Mouse (Mus musculus): ENCODE data around the gene Tmem44. TPM values are rescaled to one million over a fixed set of nuclear protein-coding genes. Genes with fewer than 3 reads are reported as not detected.

Tmem44 gene
- polyA plus RNA-seq, 1 experiment from 2014 or later = 1.5 TPM

- H3K27me3 ChIP-seq (replicated peaks) = no peaks in the 10 kb centered on the region
- no peaks in the 10 kb centered on the region for H3K9me3 ChIP-seq (replicated peaks)
- no peak overlapping the region for H3K4me3 ChIP-seq
- no peak overlapping the region for H3K9ac ChIP-seq
- H3K36me3 ChIP-seq = peaks cover 97% of the 10 kb centered on the region
- H3K27ac ChIP-seq = no peak overlapping the region
- H3K4me1 ChIP-seq = no peaks in the 10 kb centered on the region
- WGBS (ENCODE audit: insufficient replicate concordance) = 74% methylated on average over 1 of the region's 1 CpGs
- ATAC-seq = no peak
- no peak overlapping the region for H3K4me2 ChIP-seq
Measured at GRCm38 (mm10) chr16:30576392-30576791, 25.8 kb upstream of the Tmem44 start.

DNA sequence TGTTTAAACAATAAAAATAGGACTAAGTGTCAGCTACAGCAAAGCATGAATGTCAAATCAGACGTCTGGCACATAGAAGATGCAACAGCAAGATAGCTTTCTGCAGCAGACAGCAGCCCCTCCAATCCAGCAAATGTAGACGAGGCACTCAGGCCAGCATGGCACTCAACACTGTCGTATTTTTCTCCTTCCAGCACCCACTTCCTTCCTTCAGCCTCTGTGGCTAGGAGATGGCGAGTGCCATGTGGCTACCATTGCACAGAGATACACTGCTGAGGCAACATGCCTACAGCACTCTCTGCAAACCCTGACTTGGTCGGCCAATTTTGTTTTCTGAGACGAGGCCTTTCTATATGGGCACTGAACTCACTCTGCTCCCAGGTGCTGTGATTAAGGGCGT is 25.2 kb upstream of the Tmem44 start:
- H3K27me3 ChIP-seq (replicated peaks) = no peaks in the 10 kb centered on the region
- H3K4me1 ChIP-seq = no peaks in the 10 kb centered on the region
- H3K9ac ChIP-seq = no peak overlapping the region
- H3K4me2 ChIP-seq = no peak overlapping the region
- H3K4me3 ChIP-seq = no peak overlapping the region
- 66% methylated on average over 7 of the region's 7 CpGs for WGBS (ENCODE audit: insufficient replicate concordance)
- no peak overlapping the region for H3K27ac ChIP-seq
- ATAC-seq = no peak
- H3K9me3 ChIP-seq (replicated peaks) = no peaks in the 10 kb centered on the region
- H3K36me3 ChIP-seq = peaks cover 97% of the 10 kb centered on the region

GRCm38 (mm10) chr16:30572239-30572638 is 21.6 kb upstream of the Tmem44 start:
- H3K4me2 ChIP-seq = no peak overlapping the region
- H3K9me3 ChIP-seq (replicated peaks) = no peaks in the 10 kb centered on the region
- H3K27me3 ChIP-seq (replicated peaks) = no peaks in the 10 kb centered on the region
- 68% methylated on average over 4 of the region's 4 CpGs for whole genome bisulfite sequencing (ENCODE audit: insufficient replicate concordance)
- no peaks in the 10 kb centered on the region for H3K4me1 ChIP-seq
- H3K36me3 ChIP-seq = peaks cover 97% of the 10 kb centered on the region
- ATAC-seq = no peak
- H3K27ac ChIP-seq = no peak overlapping the region
- no peak overlapping the region for H3K4me3 ChIP-seq
- no peak overlapping the region for H3K9ac ChIP-seq

DNA sequence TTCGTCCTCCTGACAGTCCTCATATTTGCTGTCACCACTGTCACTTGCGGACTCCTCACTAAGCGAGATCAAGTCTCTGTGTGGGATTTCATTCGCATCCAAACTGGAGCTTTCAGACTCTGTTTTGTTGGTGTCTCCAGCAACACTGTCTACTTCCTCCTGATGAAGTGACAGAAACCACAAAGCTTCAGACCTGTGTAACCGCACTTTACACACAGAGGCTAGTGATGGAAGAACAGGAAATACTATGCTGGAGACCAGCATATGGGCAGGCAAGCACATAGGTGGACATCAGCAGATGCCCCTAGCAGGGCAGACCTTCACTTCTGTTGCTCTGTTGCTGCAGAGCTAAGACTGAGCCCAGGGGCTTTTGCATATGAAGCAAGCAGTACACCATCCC is 20.7 kb upstream of the Tmem44 start:
- H3K4me1 ChIP-seq = peaks cover 6% of the 10 kb centered on the region
- H3K27ac ChIP-seq = no peak overlapping the region
- WGBS (ENCODE audit: insufficient replicate concordance) = 66% methylated on average over 5 of the region's 5 CpGs
- no peak overlapping the region for H3K9ac ChIP-seq
- H3K9me3 ChIP-seq (replicated peaks) = no peaks in the 10 kb centered on the region
- no peak overlapping the region for H3K4me3 ChIP-seq
- H3K27me3 ChIP-seq (replicated peaks) = no peaks in the 10 kb centered on the region
- no peak for ATAC-seq
- peaks cover 97% of the 10 kb centered on the region for H3K36me3 ChIP-seq
- no peak overlapping the region for H3K4me2 ChIP-seq

DNA sequence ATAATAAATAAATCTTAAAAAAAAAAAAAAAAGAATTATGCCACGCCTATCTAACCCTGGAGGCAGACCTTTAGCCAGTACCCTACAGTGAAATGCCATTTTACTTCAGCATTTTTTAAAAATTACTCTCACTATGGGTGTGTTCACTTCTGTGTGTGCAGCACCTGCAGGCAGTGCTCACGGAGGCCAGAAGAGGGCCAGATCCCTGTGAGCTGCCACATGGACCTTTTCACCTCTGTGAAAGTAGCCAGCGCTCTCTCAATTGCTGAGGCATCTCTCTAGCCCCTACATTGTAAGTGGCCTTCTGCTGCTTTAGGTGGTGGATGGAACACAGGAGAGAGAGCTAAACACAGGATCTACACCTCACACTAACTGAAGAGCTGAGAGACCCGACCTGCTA is 19.5 kb upstream of the Tmem44 start:
- peaks cover 97% of the 10 kb centered on the region for H3K36me3 ChIP-seq
- H3K9ac ChIP-seq = no peak overlapping the region
- peaks cover 18% of the 10 kb centered on the region for H3K4me1 ChIP-seq
- H3K4me3 ChIP-seq = no peak overlapping the region
- ATAC-seq = no peak
- H3K27ac ChIP-seq = no peak overlapping the region
- H3K27me3 ChIP-seq (replicated peaks) = no peaks in the 10 kb centered on the region
- H3K4me2 ChIP-seq = no peak overlapping the region
- H3K9me3 ChIP-seq (replicated peaks) = no peaks in the 10 kb centered on the region
- WGBS (ENCODE audit: insufficient replicate concordance) = 85% methylated on average over 4 of the region's 4 CpGs

DNA sequence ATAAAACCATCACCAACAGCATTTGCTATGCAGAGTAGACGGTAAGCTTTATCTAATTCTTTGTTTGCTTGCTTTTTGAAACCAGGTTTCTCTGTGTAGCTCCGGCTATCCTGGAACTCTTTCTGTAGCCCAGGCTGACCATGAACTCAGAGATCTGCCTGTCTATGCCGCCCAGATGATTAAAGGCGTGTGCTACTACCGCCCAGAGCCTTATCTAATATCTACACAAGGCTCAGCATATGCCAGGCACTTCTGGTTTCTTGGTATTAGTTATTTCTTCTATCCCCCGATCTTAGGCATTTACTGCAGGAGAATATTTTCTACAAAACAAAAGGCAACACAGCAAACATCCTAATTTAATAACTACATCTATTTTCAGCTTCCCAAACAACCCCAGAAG is 15.0 kb upstream of the Tmem44 start:
- H3K4me2 ChIP-seq = peak overlapping the region; percentile 42
- H3K9ac ChIP-seq = peak overlapping the region; percentile 56; the same call in 1 of the 2 replicates
- H3K4me3 ChIP-seq = no peak overlapping the region
- no peaks in the 10 kb centered on the region for H3K27me3 ChIP-seq (replicated peaks)
- no peaks in the 10 kb centered on the region for H3K9me3 ChIP-seq (replicated peaks)
- 42% methylated on average over 6 of the region's 6 CpGs for WGBS (ENCODE audit: insufficient replicate concordance)
- H3K27ac ChIP-seq = peak overlapping the region; percentile 85
- peak; percentile 97 for ATAC-seq
- peaks cover 26% of the 10 kb centered on the region for H3K4me1 ChIP-seq
- H3K36me3 ChIP-seq = peaks cover 100% of the 10 kb centered on the region

DNA sequence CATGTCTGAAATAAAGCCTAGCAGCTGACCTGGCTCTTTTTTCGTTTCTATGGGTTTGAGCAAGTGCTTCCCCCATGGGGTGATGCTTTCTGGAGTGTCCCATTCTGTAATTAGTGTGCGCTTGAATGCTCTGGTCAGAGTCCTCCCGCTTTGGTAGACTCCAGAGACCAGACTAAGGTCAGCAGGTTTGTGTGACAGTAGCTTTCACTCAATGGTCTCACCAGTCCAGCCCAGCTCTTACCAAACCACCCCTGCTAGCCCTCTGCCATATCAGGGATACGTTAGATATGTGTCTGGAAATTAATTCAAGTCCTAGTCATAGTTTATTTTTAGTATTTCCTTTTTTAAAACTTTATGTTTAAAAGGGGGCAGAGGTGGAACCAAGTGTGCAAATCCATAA is 10.0 kb upstream of the Tmem44 start:
- Histone ChIP-seq H3K4me1 (peaks cover 11% of the 10 kb centered on the region), H3K27ac (no peak overlapping the region), H3K4me3 (no peak overlapping the region), H3K4me2 (no peak overlapping the region), H3K9me3 (replicated peaks) (no peaks in the 10 kb centered on the region), H3K9ac (no peak overlapping the region), H3K27me3 (replicated peaks) (no peaks in the 10 kb centered on the region), H3K36me3 (peaks cover 89% of the 10 kb centered on the region)
- no peak for ATAC-seq
- 87% methylated on average over 4 of the region's 4 CpGs for WGBS (ENCODE audit: insufficient replicate concordance)

- no peak for ATAC-seq
- Histone ChIP-seq H3K9me3 (replicated peaks) (no peaks in the 10 kb centered on the region), H3K4me2 (no peak overlapping the region), H3K36me3 (peaks cover 77% of the 10 kb centered on the region), H3K4me3 (no peak overlapping the region), H3K27ac (no peak overlapping the region), H3K27me3 (replicated peaks) (no peaks in the 10 kb centered on the region), H3K9ac (no peak overlapping the region), H3K4me1 (no peaks in the 10 kb centered on the region; the same call in 1 of the 2 replicates)
- WGBS (ENCODE audit: insufficient replicate concordance) = 75% methylated on average over 5 of the region's 5 CpGs
Measured at GRCm38 (mm10) chr16:30559312-30559992, 8.8 kb upstream of the Tmem44 start.

DNA sequence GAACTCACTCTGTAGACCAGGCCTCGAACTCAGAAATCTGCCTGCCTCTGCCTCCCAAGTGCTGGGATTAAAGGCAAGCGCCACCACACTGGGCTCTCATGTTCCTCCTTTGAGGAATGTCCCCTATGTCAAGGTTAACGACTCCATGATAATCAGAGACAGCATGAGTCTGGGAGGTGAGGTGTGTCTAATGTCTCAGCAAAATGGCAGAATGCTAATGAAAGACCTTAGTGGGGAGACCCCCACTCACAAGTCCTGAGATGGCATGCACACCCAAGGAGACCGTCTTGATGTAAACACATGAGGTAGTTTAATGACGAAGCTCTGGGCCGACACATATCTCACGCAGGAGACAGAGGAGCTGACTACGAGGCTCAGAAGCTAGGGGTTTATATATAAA is 3.5 kb upstream of the Tmem44 start:
- WGBS (ENCODE audit: insufficient replicate concordance) = 82% methylated on average over 8 of the region's 8 CpGs
- peaks cover 23% of the 10 kb centered on the region for H3K4me1 ChIP-seq
- no peak overlapping the region for H3K27ac ChIP-seq
- no peak for ATAC-seq
- peaks cover 24% of the 10 kb centered on the region for H3K36me3 ChIP-seq
- no peak overlapping the region for H3K9ac ChIP-seq
- H3K4me3 ChIP-seq = no peak overlapping the region
- H3K4me2 ChIP-seq = no peak overlapping the region
- peaks cover 41% of the 10 kb centered on the region for H3K27me3 ChIP-seq (replicated peaks)
- no peaks in the 10 kb centered on the region for H3K9me3 ChIP-seq (replicated peaks)

- Histone ChIP-seq H3K9ac (no peak overlapping the region; the same call in 1 of the 2 replicates), H3K4me1 (peaks cover 23% of the 10 kb centered on the region), H3K9me3 (replicated peaks) (no peaks in the 10 kb centered on the region), H3K4me3 (no peak overlapping the region), H3K4me2 (no peak overlapping the region), H3K27me3 (replicated peaks) (peaks cover 54% of the 10 kb centered on the region), H3K27ac (peak overlapping the region; percentile 43; the same call in 1 of the 2 replicates), H3K36me3 (peaks cover 11% of the 10 kb centered on the region)
- no peak for ATAC-seq
- WGBS (ENCODE audit: insufficient replicate concordance) = 32% methylated on average over 11 of the region's 11 CpGs
Measured at GRCm38 (mm10) chr16:30552621-30553338, 2.1 kb upstream of the Tmem44 start.

DNA sequence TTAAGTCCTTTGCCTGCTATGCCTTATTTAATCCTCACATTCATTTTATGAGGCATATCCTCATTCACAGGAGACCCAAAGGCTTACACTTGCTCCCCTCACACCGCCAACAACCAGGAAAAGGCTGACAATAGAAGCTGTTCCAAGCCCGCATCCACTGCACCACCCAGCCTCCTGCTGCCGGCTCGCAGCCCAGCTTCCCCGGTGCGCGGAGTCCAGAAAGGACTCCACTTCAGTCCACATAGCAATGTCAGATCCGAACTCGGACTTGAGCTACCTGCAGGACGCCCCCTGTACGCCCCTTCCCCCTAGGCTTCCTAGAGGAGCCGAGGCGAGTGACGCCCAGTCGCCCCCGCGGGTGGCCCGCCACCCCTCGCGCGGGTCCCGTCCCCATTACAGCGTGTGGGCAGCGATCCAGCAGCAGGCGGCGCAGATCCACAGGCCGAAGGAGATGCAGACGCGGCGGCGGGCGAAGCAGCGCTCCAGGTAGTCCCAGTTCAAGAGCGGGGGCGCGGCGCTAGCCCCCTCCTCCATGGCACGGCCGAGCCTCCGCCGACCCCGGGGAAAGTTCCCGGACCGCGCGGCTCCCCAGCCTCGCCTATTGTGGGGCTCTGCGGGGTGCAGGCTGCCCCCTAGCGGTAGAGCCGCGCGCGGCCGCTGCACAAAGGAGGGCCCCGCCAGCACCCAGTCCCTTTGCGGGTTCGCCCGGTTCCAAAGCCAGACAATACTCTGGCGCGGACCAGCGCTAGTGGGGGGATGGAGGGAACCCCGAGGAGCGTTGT is 485 bp downstream of the Tmem44 start:
- Histone ChIP-seq H3K9ac (peak overlapping the region; percentile 74), H3K36me3 (peaks cover 4% of the 10 kb centered on the region; the same call in 1 of the 2 replicates), H3K4me2 (peak overlapping the region; percentile 98), H3K4me1 (peaks cover 23% of the 10 kb centered on the region), H3K4me3 (peak overlapping the region; percentile 67), H3K27ac (no peak overlapping the region), H3K27me3 (replicated peaks) (peaks cover 66% of the 10 kb centered on the region), H3K9me3 (replicated peaks) (no peaks in the 10 kb centered on the region)
- peak; percentile 87 for ATAC-seq
- WGBS (ENCODE audit: insufficient replicate concordance) = 3% methylated on average over 63 of the region's 63 CpGs

DNA sequence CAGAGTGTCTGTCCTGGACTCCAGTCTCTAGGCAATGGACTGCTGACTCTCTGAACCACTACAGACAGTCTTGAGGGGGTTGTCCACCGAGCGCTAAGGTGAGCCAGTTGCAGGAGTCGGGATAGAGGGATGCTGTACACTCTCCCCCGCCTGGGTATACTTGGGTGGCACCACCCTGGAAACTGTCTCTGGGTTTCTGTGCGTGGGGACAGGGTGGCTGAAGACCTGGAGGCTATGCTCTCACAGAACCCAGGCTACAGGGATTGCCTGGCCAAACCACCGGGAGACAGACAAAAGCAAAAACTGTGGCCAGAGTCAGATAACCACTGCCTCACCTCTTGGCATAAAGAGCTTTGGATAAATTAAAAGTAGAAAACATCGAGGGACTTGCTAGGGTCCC is 1.1 kb downstream of the Tmem44 start:
- 60% methylated on average over 7 of the region's 7 CpGs for WGBS (ENCODE audit: insufficient replicate concordance)
- H3K9me3 ChIP-seq (replicated peaks) = no peaks in the 10 kb centered on the region
- H3K4me2 ChIP-seq = peak overlapping the region; percentile 98
- peaks cover 4% of the 10 kb centered on the region; the same call in 1 of the 2 replicates for H3K36me3 ChIP-seq
- peaks cover 28% of the 10 kb centered on the region for H3K4me1 ChIP-seq
- no peak overlapping the region for H3K27ac ChIP-seq
- no peak overlapping the region for H3K9ac ChIP-seq
- peaks cover 66% of the 10 kb centered on the region for H3K27me3 ChIP-seq (replicated peaks)
- H3K4me3 ChIP-seq = peak overlapping the region; percentile 67
- ATAC-seq = no peak

Measured in liver, embryonic 12.5 days (tissue).